Mouse (Mus musculus): ENCODE data around the gene Hrh1. TPM values are rescaled to one million over a fixed set of nuclear protein-coding genes. Genes with fewer than 3 reads are reported as not detected.
"Not testable (repeated sequence)": the region's sequence is repeated elsewhere in the genome, so short reads cannot be mapped to it uniquely, and the experiment has no call there.

The Hrh1 gene
- total RNA-seq, 2 experiments from 2014 or later, result 0.07 to 0.17 TPM

DNA sequence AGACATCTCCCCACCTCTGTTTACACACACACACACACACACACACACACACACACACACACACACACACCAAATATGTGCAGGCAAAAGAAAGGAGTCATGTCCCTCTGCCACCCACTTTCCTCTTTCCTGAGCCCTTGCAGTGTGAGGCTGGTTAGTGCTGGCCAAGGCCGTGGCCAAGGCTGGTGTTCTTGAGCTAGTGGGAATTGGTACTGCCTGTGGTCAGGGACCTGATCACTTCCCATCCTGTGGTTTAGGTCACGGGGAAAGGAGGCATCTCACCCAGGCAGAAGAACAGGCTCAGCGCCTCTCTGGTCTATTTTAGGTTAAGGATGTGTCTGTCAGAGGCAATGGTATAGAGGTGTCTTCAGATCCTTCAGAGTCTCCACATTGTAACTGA lies 59.6 kb downstream of the Hrh1 start:
- no peak for DNase-seq
- intact Hi-C loops (cut with DNase I), result no loop called here

DNA sequence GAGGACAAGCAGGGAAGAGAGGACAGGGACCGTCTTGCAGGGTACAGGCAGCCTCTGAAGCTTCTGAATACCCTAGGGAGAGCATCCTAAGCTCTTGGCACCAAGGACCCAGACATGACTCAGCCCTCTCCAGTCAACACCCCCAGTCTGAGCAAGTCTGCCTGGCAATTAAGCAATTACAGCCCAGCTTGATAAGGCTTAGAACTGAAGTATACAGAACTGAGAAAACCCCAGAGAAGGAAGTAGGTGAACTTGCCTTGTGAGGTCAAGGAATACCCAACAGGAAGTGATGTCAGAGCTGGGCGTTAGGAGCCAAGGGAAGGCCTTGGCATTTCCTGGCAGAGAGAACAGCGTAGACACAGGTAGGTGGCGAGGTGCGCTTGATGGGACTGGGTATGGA lies 60.5 kb downstream of the Hrh1 start:
- no peak for DNase-seq
- intact Hi-C loops (cut with DNase I), result no loop called here

DNA sequence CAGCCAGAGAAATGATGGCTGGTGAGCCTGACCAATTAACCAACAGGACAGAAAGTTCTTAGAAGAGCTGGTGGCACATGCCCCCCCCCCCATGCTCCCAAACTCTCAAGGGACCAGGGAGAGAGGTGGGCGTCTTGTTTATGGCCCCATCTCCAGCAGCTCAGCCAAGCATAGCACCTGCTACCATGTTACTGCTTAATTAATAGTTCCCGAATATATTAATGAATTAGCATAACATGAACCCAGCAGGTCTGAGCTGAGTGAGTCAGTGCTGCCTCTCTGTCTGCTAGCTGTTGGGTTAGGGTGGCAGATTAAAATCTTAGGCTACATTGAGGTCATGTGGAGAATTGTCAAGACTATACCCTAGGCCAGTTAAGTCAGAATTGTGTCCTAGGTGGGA lies 62.2 kb downstream of the Hrh1 start:
- intact Hi-C loops (cut with DNase I), result loop anchor here (2.0 to 10.0 kb wide), 2 partner anchors 115 to 365 kb away; no protein-coding TSS in a partner anchor
- DNase-seq, result no peak

DNA sequence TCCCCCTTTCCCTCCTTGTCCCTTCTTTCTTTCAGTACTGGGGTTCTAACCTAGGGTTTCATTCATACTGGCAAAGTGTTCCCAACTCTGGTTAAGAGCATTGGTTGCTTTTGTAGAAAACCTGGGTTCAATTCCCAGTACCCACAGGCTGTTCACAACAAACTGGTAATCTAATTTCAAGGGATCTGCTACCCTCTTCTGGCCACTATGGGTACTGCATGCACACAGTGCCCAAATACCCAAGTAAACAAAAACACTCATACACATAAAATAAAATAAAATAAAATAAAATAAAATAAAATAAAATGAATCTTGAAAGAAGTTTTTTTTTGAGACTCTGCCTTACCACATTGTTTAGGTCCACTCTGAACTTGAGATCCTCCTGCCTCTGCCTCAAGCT lies 63.8 kb downstream of the Hrh1 start:
- no peak for DNase-seq
- intact Hi-C loops (cut with DNase I), result loop anchor here (2.0 to 10.0 kb wide), 2 partner anchors 117 to 367 kb away; no protein-coding TSS in a partner anchor

DNA sequence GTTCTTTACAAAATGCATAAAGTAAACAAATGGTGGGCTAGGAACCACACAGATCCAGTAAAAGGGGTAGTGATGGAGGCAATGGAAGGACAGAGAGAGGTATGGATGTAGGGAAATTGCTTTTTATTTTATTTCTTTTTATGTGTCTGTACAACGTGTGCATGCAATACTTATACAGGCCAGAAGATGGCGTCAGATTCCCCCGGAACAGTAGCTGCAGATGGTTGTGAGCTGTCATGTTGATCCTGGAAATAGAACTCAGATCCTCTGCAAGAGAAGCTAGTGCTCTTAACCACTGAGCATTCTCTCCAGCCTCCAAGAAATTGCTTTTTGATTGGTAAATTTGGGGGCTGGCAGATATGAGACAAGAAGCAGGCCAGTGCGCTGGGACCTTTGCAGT lies 65.0 kb downstream of the Hrh1 start:
- DNase-seq, result peak in 1 of 2 experiments; percentile 48
- intact Hi-C loops (cut with DNase I), result loop anchor here (2.0 to 10.0 kb wide), 2 partner anchors 236 to 368 kb away; no protein-coding TSS in a partner anchor

DNA sequence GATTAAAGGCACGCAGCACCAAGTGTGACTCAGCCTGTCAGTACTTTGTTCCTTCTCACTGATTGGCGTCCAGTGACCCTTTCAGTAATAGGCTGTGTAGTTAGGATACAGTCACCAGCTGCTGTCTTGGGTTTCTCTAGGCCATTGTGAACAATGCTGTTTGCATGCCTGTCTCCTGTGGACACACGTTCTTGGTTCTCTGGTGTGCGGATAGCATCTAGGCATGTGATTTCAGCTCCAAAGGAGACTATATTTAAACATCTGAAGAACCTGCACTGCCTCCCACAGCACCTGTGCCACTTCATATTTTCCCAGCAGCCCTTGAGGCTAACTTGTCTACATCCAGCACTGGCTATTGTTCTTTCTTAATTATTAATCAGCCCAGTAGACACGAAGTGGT lies 75.8 kb downstream of the Hrh1 start:
- DNase-seq, result no peak
- intact Hi-C loops (cut with DNase I), result no loop called here

DNA sequence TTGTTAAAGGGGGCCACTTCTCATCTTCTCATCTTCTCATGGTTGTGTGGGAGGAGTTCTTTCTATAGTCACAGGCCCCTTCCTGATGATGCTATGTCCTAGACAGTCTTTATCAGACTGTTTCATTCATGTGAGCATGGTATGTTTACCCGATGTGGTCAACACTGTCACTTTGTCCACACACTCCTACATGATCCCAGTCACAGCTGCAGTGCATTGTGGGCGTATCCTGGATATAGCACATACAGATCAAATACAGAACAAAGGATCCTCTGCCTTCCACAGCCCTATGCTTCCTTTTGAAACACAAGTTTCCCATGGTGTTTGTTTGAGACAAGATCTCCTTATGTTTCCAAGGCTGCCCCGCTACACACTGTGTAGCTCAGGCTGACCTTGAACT lies 76.3 kb downstream of the Hrh1 start:
- intact Hi-C loops (cut with DNase I), result no loop called here
- no peak for DNase-seq

DNA sequence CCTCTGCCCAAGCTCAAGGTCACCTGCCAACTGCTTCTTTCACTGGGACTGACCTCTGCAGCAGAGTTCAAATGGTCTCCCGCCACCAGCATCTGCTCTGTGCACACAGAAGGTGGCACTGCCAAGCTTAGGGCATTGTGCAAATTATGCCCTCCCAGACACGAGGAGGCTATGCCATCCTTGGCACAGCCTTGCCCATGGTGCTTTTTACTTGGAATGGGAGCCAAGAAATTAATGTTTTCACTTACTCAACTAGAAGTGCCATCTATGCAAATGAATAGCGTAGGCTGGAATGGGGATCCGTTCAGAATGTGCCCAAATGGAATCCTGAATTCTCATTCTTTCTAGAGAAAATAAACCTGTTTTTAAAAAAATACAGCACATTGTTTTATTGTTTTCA lies 77.2 kb downstream of the Hrh1 start:
- DNase-seq, result no peak
- intact Hi-C loops (cut with DNase I), result no loop called here

DNA sequence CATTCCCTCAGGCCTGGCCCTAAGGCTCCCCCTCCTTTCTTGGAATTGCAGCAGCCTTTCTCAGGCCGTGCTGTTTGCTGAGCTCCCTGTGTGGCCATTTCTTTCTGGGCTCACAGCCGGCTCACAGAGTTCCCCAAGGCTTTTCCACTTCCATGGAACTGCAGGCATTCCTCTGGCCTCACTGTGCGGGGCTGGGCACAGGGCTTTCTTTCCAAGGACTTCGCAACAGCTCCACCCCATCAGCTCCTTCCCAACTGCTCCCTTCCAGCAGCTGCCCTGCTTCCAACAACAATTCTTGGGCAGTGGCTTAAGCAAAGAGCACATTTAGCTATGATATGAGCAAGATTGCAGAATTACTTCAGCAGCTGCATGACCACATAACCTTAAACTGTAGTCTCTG lies 81.0 kb downstream of the Hrh1 start:
- intact Hi-C loops (cut with DNase I), result no loop called here
- peak; percentile 69 to 73 for DNase-seq

DNA sequence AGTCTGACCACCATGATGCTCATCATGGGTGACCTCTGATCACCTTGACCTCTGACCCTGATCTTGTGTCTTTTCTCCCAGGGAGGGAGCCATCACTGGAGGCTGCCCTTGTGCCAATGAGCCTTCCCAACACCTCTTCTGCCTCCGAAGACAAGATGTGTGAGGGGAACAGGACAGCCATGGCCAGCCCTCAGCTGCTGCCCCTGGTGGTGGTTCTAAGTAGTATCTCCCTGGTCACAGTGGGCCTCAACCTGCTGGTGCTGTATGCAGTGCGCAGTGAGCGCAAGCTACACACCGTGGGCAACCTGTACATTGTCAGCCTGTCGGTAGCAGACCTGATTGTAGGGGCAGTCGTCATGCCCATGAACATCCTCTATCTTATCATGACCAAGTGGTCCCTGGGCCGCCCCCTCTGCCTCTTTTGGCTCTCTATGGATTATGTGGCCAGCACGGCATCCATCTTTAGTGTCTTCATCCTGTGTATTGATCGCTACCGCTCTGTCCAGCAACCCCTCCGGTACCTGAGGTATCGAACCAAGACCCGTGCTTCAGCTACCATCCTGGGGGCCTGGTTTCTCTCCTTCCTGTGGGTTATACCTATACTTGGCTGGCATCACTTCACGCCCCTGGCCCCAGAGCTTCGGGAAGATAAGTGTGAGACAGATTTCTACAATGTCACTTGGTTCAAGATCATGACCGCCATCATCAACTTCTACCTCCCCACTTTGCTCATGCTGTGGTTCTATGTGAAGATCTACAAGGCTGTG lies 82.1 kb downstream of the Hrh1 start:
- DNase-seq, result no peak
- intact Hi-C loops (cut with DNase I), result no loop called here

DNA sequence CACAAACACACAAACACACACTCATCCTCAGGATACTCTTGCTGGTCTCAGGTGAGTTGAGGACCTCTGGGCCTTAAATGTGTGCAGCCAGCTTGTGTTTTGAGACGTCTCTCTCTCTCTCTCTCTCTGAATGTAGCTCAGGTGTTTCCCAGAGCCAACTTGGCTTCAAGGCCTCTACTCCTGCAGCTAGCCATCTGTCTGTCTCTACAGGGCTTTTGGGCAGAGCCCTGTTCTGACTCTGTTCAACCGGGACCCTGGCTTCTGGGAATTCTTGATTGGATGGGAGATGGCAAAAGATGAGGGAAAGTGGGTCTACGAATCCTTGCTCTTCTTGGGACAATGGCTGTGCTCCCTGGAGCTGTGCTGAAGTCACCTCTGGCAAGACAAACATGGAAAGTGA lies 91.6 kb downstream of the Hrh1 start:
- intact Hi-C loops (cut with DNase I), result no loop called here

DNA sequence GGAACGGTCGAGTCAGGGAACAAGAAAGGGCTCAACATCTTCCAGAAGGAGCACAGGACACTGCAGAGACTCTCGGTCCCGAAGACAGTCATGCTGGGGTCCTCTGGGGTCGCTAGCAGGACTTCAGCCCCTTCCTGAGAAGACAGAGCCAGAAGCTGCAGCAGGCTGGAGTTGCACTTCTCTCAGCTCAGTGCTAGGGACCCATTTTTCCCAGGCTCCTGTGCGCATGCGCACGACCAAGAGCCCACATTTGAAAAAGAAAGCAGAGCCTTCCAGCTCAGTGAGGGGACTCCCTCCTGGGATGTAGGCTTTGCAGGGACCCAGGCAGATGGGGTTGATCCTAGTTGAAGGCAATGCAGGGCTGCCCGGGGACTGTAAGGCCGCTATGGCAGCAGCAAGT lies 94.9 kb downstream of the Hrh1 start:
- intact Hi-C loops (cut with DNase I); DNase-seq: not testable (repeated sequence)

More for the DNA sequence above, 91.6 kb downstream of the Hrh1 start:
- DNase-seq, result no peak

DNA sequence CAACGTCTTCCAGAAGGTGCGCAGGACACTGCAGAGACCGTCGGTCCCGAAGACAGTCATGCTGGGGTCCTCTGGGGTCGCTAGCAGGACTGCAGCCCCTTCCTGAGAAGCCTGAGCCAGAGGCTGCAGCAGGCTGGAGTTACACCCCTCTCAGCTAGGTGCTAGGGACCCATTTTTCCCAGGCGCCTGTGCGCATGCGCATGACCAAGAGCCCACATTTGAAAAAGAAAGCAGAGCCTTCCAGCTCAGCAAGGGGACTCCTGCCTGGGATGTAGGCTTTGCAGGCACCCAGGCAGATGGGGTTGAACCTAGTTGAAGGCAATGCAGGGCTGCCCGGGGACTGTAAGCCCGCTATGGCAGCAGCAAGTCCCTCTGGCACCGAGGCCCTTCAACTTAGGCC lies 97.3 kb downstream of the Hrh1 start:
- intact Hi-C loops (cut with DNase I); DNase-seq: not testable (repeated sequence)

DNA sequence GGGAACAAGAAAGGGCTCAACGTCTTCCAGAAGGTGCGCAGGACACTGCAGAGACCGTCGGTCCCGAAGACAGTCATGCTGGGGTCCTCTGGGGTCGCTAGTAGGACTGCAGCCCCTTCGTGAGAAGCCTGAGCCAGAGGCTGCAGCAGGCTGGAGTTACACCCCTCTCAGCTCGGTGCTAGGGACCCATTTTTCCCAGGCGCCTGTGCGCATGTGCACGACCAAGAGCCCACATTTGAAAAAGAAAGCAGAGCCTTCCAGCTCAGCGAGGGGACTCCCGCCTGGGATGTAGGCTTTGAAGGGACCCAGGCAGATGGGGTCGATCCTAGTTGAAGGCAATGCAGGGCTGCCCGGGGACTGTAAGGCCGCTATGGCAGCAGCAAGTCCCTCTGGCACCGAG lies 116.3 kb downstream of the Hrh1 start:
- intact Hi-C loops (cut with DNase I); DNase-seq: not testable (repeated sequence)

DNA sequence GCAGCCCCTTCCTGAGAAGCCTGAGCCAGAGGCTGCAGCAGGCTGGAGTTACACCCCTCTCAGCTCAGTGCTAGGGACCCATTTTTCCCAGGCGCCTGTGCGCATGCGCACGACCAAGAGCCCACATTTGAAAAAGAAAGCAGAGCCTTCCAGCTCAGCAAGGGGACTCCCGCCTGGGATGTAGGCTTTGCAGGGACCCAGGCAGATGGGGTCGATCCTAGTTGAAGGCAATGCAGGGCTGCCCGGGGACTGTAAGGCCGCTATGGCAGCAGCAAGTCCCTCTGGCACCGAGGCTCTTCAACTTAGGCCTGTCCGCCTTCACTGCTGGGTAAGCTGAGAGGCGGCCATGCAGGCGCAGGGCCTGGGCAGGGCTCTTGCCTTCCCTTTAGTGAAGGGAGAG lies 131.0 kb downstream of the Hrh1 start:
- intact Hi-C loops (cut with DNase I); DNase-seq: not testable (repeated sequence)

Other genes starting within 250 kb of the Hrh1 start
- under 1 TPM in 1 of 2 experiments, not detected in 1; 0.07 TPM for gene Slc6a1, start 115.3 kb upstream of the Hrh1 start, total RNA-seq (2021)
- gene Atg7, start 245.2 kb downstream of the Hrh1 start, total RNA-seq (2021), result 10 to 100 TPM; 12.5 to 16.0 TPM